Mouse (Mus musculus): ENCODE measurements at regions not wholly inside any gene's neighbourhood (a gene's known extent, or its start where the extent isn't known, plus 50 kb on each side); places are given as distances from the start of the nearest gene placed in this dataset.
"Not testable (repeated sequence)": the region's sequence is repeated elsewhere in the genome, so short reads cannot be mapped to it uniquely, and the experiment has no call there.

DNA sequence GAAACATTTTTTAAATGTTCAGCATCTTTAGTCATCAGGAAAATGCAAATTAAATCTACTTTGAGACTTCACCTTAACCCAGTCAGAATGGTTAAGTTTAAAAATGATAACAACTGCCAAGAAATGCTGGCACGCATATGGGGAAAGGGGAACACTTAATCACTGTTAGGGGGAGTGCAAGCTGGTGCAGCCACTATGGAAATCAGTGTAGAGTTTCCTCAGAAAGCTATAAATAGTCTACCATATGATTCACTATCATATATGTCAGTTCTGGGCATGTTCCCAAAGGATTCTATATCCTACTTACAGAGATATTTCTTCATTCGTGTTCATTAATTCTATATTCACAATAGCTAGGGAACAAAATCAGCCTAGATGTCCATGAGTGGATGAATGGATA, 61.6 kb upstream of the Tra2b start:
- TF ChIP-seq MAFK (IDR thresholded peaks at IDR 0.05; ENCODE audit: insufficient read depth, low read depth, low read length) (no peak), ZC3H11A (IDR thresholded peaks at IDR 0.05; ENCODE audit: borderline replicate concordance, low read depth, low read length) (no peak), CHD2 (IDR thresholded peaks at IDR 0.05; ENCODE audit: low read depth, low read length) (no peak), ZNF384 (IDR thresholded peaks at IDR 0.05; ENCODE audit: low read depth, low read length) (no peak), HCFC1 (IDR thresholded peaks at IDR 0.05; ENCODE audit: borderline replicate concordance, insufficient read depth, low read length) (no peak)
- in situ Hi-C loops (cut with MboI; ENCODE audit: low sequenced_read_pairs in 2 of 2, unreplicated experiment in 2 of 2): no loop called here
- Histone ChIP-seq H3K9me3 (ENCODE audit: control insufficient read depth, insufficient read depth, low read depth, low read length) (no peaks in the 10 kb centered on the region), H3K36me3 (ENCODE audit: control insufficient read depth, insufficient read depth, low read length, poor library complexity, severe bottlenecking) (no peaks in the 10 kb centered on the region), H3K9ac (ENCODE audit: insufficient read depth, low read depth, low read length, poor library complexity, severe bottlenecking) (no peak overlapping the region), H3K4me3 (ENCODE audit: insufficient read depth in 1 of 2, low read depth in 1 of 2, low read length in 2 of 2, poor library complexity in 1 of 2, severe bottlenecking in 1 of 2) (no peak overlapping the region), H3K27ac (ENCODE audit: insufficient read depth, low read depth, low read length, poor library complexity, severe bottlenecking) (no peak overlapping the region), H3K4me1 (ENCODE audit: control insufficient read depth in 2 of 2, insufficient read depth in 2 of 2, low read length in 2 of 2, poor library complexity in 1 of 2) (peaks cover 2 to 3% of the 10 kb centered on the region in 2 experiments; a peak in 3 of 4 replicates)
- DNase-seq (ENCODE audit: low read depth, low spot score): no peak

- in situ Hi-C loops (cut with MboI; ENCODE audit: low sequenced_read_pairs in 2 of 2, unreplicated experiment in 2 of 2); DNase-seq (ENCODE audit: low read depth, low spot score); H3K9ac ChIP-seq (ENCODE audit: insufficient read depth, low read depth, low read length, poor library complexity, severe bottlenecking); H3K36me3 ChIP-seq (ENCODE audit: control insufficient read depth, insufficient read depth, low read length, poor library complexity, severe bottlenecking); H3K4me3 ChIP-seq (ENCODE audit: insufficient read depth in 1 of 2, low read depth in 1 of 2, low read length in 2 of 2, poor library complexity in 1 of 2, severe bottlenecking in 1 of 2); H3K9me3 ChIP-seq (ENCODE audit: control insufficient read depth, insufficient read depth, low read depth, low read length); H3K4me1 ChIP-seq (ENCODE audit: control insufficient read depth in 2 of 2, insufficient read depth in 2 of 2, low read length in 2 of 2, poor library complexity in 1 of 2); H3K27ac ChIP-seq (ENCODE audit: insufficient read depth, low read depth, low read length, poor library complexity, severe bottlenecking): not testable (repeated sequence)
Observed at GRCm38 (mm10) chr16:22325161-22325560, 59.4 kb upstream of the Tra2b start.

DNA sequence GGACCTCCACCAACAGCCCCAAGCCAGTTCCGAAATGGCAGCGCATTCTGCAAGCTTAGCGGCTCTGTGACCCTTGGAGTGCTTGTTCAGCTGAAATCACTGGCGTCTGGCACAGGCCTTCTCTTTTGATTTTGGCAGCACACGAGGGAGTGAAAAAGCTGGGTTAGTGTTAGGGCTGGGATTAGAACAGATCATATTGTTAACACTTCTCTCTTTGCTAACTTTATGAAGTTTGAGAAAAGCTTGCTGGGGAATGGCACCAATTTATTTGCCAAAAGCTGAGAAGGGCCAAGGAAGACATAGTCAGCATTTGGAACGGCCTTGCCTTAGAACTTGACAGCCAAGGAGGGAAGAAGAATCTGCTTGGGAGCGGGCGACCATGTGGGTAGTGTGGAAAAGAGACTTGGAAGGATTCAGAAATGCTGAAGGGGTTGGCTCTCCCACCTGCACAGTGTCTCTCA, 50.5 kb upstream of the Tra2b start:
- Histone ChIP-seq H3K9ac (ENCODE audit: insufficient read depth, low read depth, low read length, poor library complexity, severe bottlenecking) (no peak overlapping the region), H3K4me1 (ENCODE audit: control insufficient read depth in 2 of 2, insufficient read depth in 2 of 2, low read length in 2 of 2, poor library complexity in 1 of 2) (peaks cover 17 to 19% of the 10 kb centered on the region in 2 experiments), H3K9me3 (ENCODE audit: control insufficient read depth, insufficient read depth, low read depth, low read length) (no peaks in the 10 kb centered on the region), H3K27ac (ENCODE audit: insufficient read depth, low read depth, low read length, poor library complexity, severe bottlenecking) (no peak overlapping the region), H3K4me3 (ENCODE audit: insufficient read depth in 1 of 2, low read depth in 1 of 2, low read length in 2 of 2, poor library complexity in 1 of 2, severe bottlenecking in 1 of 2) (no peak overlapping the region), H3K36me3 (ENCODE audit: control insufficient read depth, insufficient read depth, low read length, poor library complexity, severe bottlenecking) (no peaks in the 10 kb centered on the region)
- in situ Hi-C loops (cut with MboI; ENCODE audit: low sequenced_read_pairs in 2 of 2, unreplicated experiment in 2 of 2): loop anchor here (10.0 to 25.0 kb wide), 4 partner anchors 246 to 496 kb away; partner anchors contain the start of gene Crygs (in 1 of the 2)
- TF ChIP-seq MAFK (IDR thresholded peaks at IDR 0.05; ENCODE audit: insufficient read depth, low read depth, low read length) (0 out of 2 replicates have a peak, but pooled peaks have one; percentile 13), HCFC1 (IDR thresholded peaks at IDR 0.05; ENCODE audit: borderline replicate concordance, insufficient read depth, low read length) (no peak)
- no peak for DNase-seq (ENCODE audit: low read depth, low spot score)

All from ES-E14 (cell line).